Mouse (Mus musculus): ENCODE data around the gene Fli1. TPM values are rescaled to one million over a fixed set of nuclear protein-coding genes. Genes with fewer than 3 reads are reported as not detected.
A peak's percentile ranks its signal among the peaks of the same experiment; 100 is the strongest.

Gene Fli1
- polyA plus RNA-seq, 1 experiment: 24.4 TPM

DNA sequence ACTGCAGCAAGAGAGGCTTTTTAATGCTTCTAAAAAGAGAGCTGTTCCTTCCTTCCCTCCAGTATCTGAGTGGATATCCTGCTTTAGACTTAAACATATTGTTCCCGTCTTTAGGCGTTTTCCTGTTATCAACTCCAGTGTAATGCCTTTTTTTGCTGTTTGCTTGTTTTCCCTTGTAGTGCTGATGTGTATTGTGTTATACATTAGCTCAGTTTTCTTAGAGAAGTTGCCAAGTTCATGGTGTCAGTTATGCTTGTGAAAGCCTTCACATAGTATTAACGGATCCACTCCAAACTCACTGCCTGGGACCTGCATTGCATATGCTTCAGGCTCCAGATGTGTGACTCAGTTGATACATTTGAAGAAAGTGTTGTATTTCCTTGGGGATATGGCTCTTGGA, 22.6 kb upstream of the Fli1 start:
- WGBS: 85% methylated on average over 3 of the region's 3 CpGs
- H3K4me3 ChIP-seq (ENCODE audit: extremely low read depth, insufficient read depth, insufficient read length): no peak overlapping the region

DNA sequence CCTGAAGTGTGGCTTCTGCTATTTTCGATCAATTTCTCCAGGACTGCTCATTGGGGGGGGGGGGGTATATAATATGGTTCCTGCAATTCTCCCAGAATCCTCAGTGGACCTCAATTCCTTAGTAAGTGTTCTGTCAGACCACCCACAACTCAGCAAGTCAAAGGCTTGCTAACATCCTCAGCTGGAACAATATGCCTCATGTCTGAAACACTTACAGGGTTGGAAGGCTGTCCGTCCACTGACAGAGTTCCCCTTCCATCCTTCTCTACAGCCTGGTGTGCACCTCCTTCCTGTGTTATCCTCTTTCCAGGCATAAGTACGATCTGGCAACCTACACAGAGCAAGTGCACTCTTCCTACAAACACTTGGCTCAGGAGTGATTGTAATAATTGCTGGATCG, 20.2 kb upstream of the Fli1 start:
- WGBS: 64% methylated on average over 4 of the region's 4 CpGs
- no peaks in the 10 kb centered on the region for H3K36me3 ChIP-seq (ENCODE audit: control insufficient read depth, insufficient read depth, low read length)
- peaks cover 12% of the 10 kb centered on the region; the same call in 1 of the 2 replicates for H3K4me1 ChIP-seq (ENCODE audit: control insufficient read depth, insufficient read depth, insufficient read length)
- TF ChIP-seq CTCF (IDR thresholded peaks at IDR 0.05; ENCODE audit: extremely low read depth, insufficient read depth, insufficient read length, insufficient replicate concordance) (no peak), POLR2A (IDR thresholded peaks at IDR 0.05; ENCODE audit: low read depth, low read length) (no peak)
- no peak for DNase-seq (ENCODE audit: low read depth in 1 of 2, low spot score in 2 of 2)
- no peak overlapping the region for H3K4me3 ChIP-seq (ENCODE audit: extremely low read depth, insufficient read depth, insufficient read length)
- no peak overlapping the region for H3K27ac ChIP-seq (ENCODE audit: insufficient read depth, low read length)
- H3K27me3 ChIP-seq (ENCODE audit: control insufficient read depth, insufficient read depth, low read length): no peaks in the 10 kb centered on the region

More for the DNA sequence above, 22.6 kb upstream of the Fli1 start:
- H3K4me1 ChIP-seq (ENCODE audit: control insufficient read depth, insufficient read depth, insufficient read length): peaks cover 13% of the 10 kb centered on the region; the same call in 1 of the 2 replicates
- no peaks in the 10 kb centered on the region for H3K36me3 ChIP-seq (ENCODE audit: control insufficient read depth, insufficient read depth, low read length)
- TF ChIP-seq POLR2A (IDR thresholded peaks at IDR 0.05; ENCODE audit: low read depth, low read length) (no peak), CTCF (IDR thresholded peaks at IDR 0.05; ENCODE audit: extremely low read depth, insufficient read depth, insufficient read length, insufficient replicate concordance) (no peak)
- H3K27ac ChIP-seq (ENCODE audit: insufficient read depth, low read length): no peak overlapping the region
- no peak for DNase-seq (ENCODE audit: low read depth in 1 of 2, low spot score in 2 of 2)
- no peaks in the 10 kb centered on the region for H3K27me3 ChIP-seq (ENCODE audit: control insufficient read depth, insufficient read depth, low read length)

DNA sequence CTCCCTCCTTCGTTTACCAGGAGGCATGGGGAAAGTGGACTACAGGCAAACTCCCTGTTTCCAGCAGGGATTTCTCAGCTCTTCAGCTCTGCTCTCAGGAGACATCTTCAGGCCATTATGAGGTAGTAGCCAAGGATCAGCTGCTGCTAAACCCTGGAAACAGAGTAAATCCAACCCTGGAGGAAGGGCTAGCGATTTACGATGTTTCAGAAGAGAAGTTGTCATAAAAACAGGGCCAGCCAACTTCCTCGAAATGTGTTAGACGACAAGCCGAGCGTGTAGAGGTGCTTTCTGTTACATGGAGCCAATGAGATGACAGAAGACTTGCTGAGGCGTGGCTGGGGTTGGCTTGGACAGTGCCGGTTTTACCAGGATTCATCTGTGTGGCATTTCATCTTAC, 19.7 kb upstream of the Fli1 start:
- TF ChIP-seq CTCF (IDR thresholded peaks at IDR 0.05; ENCODE audit: extremely low read depth, insufficient read depth, insufficient read length, insufficient replicate concordance): no peak
- TF ChIP-seq POLR2A (IDR thresholded peaks at IDR 0.05; ENCODE audit: low read depth, low read length): no peak
- Histone ChIP-seq H3K27ac (ENCODE audit: insufficient read depth, low read length) (peak overlapping the region; percentile 65), H3K36me3 (ENCODE audit: control insufficient read depth, insufficient read depth, low read length) (no peaks in the 10 kb centered on the region), H3K27me3 (ENCODE audit: control insufficient read depth, insufficient read depth, low read length) (no peaks in the 10 kb centered on the region), H3K4me3 (ENCODE audit: extremely low read depth, insufficient read depth, insufficient read length) (no peak overlapping the region), H3K4me1 (ENCODE audit: control insufficient read depth, insufficient read depth, insufficient read length) (peaks cover 12% of the 10 kb centered on the region; the same call in 1 of the 2 replicates)
- DNase-seq (ENCODE audit: low read depth in 1 of 2, low spot score in 2 of 2): peak; percentile 48 to 57
- 6% methylated on average over 9 of the region's 9 CpGs for WGBS

DNA sequence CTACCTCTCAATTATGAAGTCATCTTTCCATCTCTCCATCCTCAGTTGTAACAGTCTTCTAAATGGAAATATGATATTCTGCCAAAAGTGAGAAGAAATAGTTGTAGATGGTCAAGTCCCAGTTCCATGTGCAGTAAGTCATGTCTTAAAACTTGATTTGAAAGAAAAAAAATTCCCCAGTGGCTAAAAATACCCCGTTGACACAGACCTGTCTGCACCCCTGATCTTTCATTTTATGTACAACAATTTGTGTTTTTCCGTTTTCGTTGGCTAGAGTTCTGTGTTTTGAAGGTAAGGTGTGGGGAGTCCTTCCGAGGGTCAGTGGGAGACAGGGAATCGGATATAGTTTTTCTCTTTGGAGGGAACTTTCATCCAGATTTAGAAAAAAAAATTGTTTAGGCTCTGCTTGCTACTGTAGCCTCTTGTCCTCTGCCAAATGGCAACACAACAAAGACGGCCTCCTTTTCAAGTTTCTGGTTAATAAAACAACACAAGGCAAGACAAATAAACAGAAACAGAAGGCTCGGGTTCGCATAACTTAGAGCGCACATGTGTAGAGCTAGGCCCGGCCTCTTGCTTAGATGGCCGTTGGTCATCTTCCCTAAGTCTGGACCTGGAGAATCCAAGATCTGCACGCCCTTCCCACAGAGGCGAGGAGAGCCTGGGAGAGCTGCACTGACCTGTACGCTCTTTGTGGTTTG, 18.7 kb upstream of the Fli1 start:
- no peak for DNase-seq (ENCODE audit: low read depth in 1 of 2, low spot score in 2 of 2)
- H3K27me3 ChIP-seq (ENCODE audit: control insufficient read depth, insufficient read depth, low read length): no peaks in the 10 kb centered on the region
- peaks cover 12% of the 10 kb centered on the region; the same call in 1 of the 2 replicates for H3K4me1 ChIP-seq (ENCODE audit: control insufficient read depth, insufficient read depth, insufficient read length)
- H3K36me3 ChIP-seq (ENCODE audit: control insufficient read depth, insufficient read depth, low read length): no peaks in the 10 kb centered on the region
- H3K27ac ChIP-seq (ENCODE audit: insufficient read depth, low read length): no peak overlapping the region
- TF ChIP-seq CTCF (IDR thresholded peaks at IDR 0.05; ENCODE audit: extremely low read depth, insufficient read depth, insufficient read length, insufficient replicate concordance) (no peak), POLR2A (IDR thresholded peaks at IDR 0.05; ENCODE audit: low read depth, low read length) (no peak)
- H3K4me3 ChIP-seq (ENCODE audit: extremely low read depth, insufficient read depth, insufficient read length): no peak overlapping the region
- WGBS: 85% methylated on average over 14 of the region's 14 CpGs

DNA sequence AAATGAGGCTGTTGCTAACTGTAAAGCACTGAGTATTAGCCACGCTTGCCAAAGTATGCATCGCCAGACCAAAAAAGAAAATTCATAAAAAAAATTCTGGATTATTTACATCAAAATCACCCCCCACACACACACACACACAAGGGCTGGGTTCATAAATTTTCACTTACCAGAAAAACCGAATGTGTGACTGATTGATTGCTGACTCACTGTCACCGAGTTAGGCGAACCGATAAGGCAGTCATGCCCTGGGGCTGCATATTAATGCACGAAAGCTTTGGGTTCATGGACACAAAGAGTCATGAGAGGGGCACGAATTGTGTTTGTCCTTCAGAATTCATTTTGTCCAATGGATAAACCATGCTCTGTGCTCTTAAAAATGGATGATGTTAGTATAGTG, 17.2 kb upstream of the Fli1 start:
- no peak for TF ChIP-seq CTCF (IDR thresholded peaks at IDR 0.05; ENCODE audit: extremely low read depth, insufficient read depth, insufficient read length, insufficient replicate concordance)
- TF ChIP-seq POLR2A (IDR thresholded peaks at IDR 0.05; ENCODE audit: low read depth, low read length): no peak
- no peaks in the 10 kb centered on the region for H3K36me3 ChIP-seq (ENCODE audit: control insufficient read depth, insufficient read depth, low read length)
- no peak overlapping the region for H3K4me3 ChIP-seq (ENCODE audit: extremely low read depth, insufficient read depth, insufficient read length)
- peaks cover 12% of the 10 kb centered on the region; the same call in 1 of the 2 replicates for H3K4me1 ChIP-seq (ENCODE audit: control insufficient read depth, insufficient read depth, insufficient read length)
- H3K27ac ChIP-seq (ENCODE audit: insufficient read depth, low read length): no peak overlapping the region
- H3K27me3 ChIP-seq (ENCODE audit: control insufficient read depth, insufficient read depth, low read length): no peaks in the 10 kb centered on the region
- WGBS: 60% methylated on average over 8 of the region's 8 CpGs
- no peak for DNase-seq (ENCODE audit: low read depth in 1 of 2, low spot score in 2 of 2)

DNA sequence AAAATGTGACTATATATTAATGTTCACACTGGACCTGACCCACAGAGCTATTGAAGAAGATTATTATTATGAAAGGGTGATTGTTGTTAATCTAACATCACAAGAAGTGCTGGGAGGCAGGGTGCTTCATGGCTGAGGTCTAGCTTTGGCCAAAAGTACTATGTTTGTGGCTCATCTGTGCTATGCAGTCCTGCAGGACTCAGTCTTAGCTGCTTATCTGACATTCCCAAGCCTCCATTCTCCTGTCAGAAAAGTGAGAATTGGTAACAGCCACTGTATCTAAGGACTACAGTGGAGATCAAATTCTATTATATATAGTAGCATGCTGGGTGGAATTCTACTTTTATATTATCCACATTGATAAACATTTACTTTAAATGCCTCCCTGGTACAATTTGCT, 16.8 kb upstream of the Fli1 start:
- H3K27me3 ChIP-seq (ENCODE audit: control insufficient read depth, insufficient read depth, low read length): no peaks in the 10 kb centered on the region
- no peak for DNase-seq (ENCODE audit: low read depth in 1 of 2, low spot score in 2 of 2)
- peaks cover 12% of the 10 kb centered on the region; the same call in 1 of the 2 replicates for H3K4me1 ChIP-seq (ENCODE audit: control insufficient read depth, insufficient read depth, insufficient read length)
- TF ChIP-seq POLR2A (IDR thresholded peaks at IDR 0.05; ENCODE audit: low read depth, low read length) (no peak), CTCF (IDR thresholded peaks at IDR 0.05; ENCODE audit: extremely low read depth, insufficient read depth, insufficient read length, insufficient replicate concordance) (no peak)
- H3K36me3 ChIP-seq (ENCODE audit: control insufficient read depth, insufficient read depth, low read length): no peaks in the 10 kb centered on the region
- H3K4me3 ChIP-seq (ENCODE audit: extremely low read depth, insufficient read depth, insufficient read length): no peak overlapping the region
- no peak overlapping the region for H3K27ac ChIP-seq (ENCODE audit: insufficient read depth, low read length)

DNA sequence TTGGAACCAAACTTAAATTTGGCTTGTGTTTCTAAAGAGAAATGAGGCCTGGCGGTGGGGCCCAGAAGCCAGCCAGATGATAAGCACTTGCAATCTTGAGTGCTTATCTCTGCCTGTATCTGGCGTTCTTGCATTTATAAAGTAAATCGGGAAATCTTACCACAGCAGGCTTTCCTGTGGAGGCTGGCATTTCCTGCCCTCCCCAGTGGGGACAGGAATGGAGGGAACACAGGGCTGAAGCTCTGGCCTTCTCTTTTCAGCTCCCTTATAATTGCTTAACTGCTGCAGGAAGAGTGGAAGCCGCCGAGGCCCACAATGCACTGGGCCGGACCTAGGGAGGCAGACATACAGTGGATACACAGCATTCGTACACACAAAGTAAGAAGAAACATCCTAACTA, 13.7 kb upstream of the Fli1 start:
- no peak for DNase-seq (ENCODE audit: low read depth in 1 of 2, low spot score in 2 of 2)
- peaks cover 3% of the 10 kb centered on the region; the same call in 1 of the 2 replicates for H3K4me1 ChIP-seq (ENCODE audit: control insufficient read depth, insufficient read depth, insufficient read length)
- H3K27me3 ChIP-seq (ENCODE audit: control insufficient read depth, insufficient read depth, low read length): no peaks in the 10 kb centered on the region
- 39% methylated on average over 7 of the region's 7 CpGs for WGBS
- TF ChIP-seq CTCF (IDR thresholded peaks at IDR 0.05; ENCODE audit: extremely low read depth, insufficient read depth, insufficient read length, insufficient replicate concordance) (no peak), POLR2A (IDR thresholded peaks at IDR 0.05; ENCODE audit: low read depth, low read length) (no peak)
- H3K4me3 ChIP-seq (ENCODE audit: extremely low read depth, insufficient read depth, insufficient read length): no peak overlapping the region
- H3K36me3 ChIP-seq (ENCODE audit: control insufficient read depth, insufficient read depth, low read length): no peaks in the 10 kb centered on the region
- H3K27ac ChIP-seq (ENCODE audit: insufficient read depth, low read length): no peak overlapping the region
